Mouse (Mus musculus) testis, adult 2 months (tissue): ENCODE measurements at regions not wholly inside any gene's neighbourhood (a gene's known extent, or its start where the extent isn't known, plus 50 kb on each side); places are given as distances from the start of the nearest gene placed in this dataset.

Experiments used
- CTCF ChIP-seq: fragments of 200-500 bp; IDR thresholded peaks from 2 replicates; pipeline ENCODE4 v1.5.1; 2012; ENCODE audit warnings: low read depth, mild to moderate bottlenecking, inconsistent platforms, low read length, moderate library complexity; ENCODE audit not compliant: control insufficient read depth, insufficient read depth, insufficient replicate concordance
- POLR2A ChIP-seq: fragments of 200-500 bp; IDR thresholded peaks from 2 replicates; pipeline ENCODE4 v1.6.1; 2012; ENCODE audit warnings: low read depth, mild to moderate bottlenecking, inconsistent platforms, low read length, moderate library complexity; ENCODE audit not compliant: control insufficient read depth

GRCm38 (mm10) chr13:78571093-78571492 is 371.5 kb upstream of the Nr2f1 start:
- no peak for TF ChIP-seq CTCF
- TF ChIP-seq POLR2A: no peak
